Mouse (Mus musculus) inflammation-experienced regulatory T-cells, adult 6 months (primary cell): Measurements from ENCODE around the gene Spryd3. TPM values are rescaled to one million over a fixed set of nuclear protein-coding genes. Genes with fewer than 3 reads are reported as not detected.
"Not testable (repeated sequence)": the region's sequence is repeated elsewhere in the genome, so short reads cannot be mapped to it uniquely, and the experiment has no call there.

ENCODE experiments used
- ATAC-seq: one replicate; pipeline ENCODE4 v1.8.0; 2017
- polyA plus RNA-seq, 3 experiments: library from polyadenylated mRNA; unstranded; fragments of 100-300 nt; shearing (Covaris generic); gene quantifications; one replicate each; pipeline ENCODE4 v1.2.1; 2017

The Spryd3 gene
- polyA plus RNA-seq, 3 experiments from 2014 or later = 32.1 to 44.8 (median 33.6) TPM

GRCm38 (mm10) chr15:102099260-102099659 lies 36.8 kb downstream of the Spryd3 start:
- ATAC-seq = no peak

GRCm38 (mm10) chr15:102097991-102098555 lies 38.0 kb downstream of the Spryd3 start:
- no peak for ATAC-seq

- no peak for ATAC-seq
Observed at GRCm38 (mm10) chr15:102097147-102097915, 38.7 kb downstream of the Spryd3 start.

GRCm38 (mm10) chr15:102094988-102095387 lies 41.0 kb downstream of the Spryd3 start:
- ATAC-seq = no peak

- no peak for ATAC-seq
Observed at GRCm38 (mm10) chr15:102094157-102094556, 41.9 kb downstream of the Spryd3 start.

GRCm38 (mm10) chr15:102092222-102092621 lies 43.8 kb downstream of the Spryd3 start:
- no peak for ATAC-seq

GRCm38 (mm10) chr15:102091688-102092087 lies 44.3 kb downstream of the Spryd3 start:
- no peak for ATAC-seq

GRCm38 (mm10) chr15:102091063-102091679 lies 44.9 kb downstream of the Spryd3 start:
- ATAC-seq = no peak

GRCm38 (mm10) chr15:102089914-102090585 lies 46.0 kb downstream of the Spryd3 start:
- no peak for ATAC-seq

- no peak for ATAC-seq
Observed at GRCm38 (mm10) chr15:102083028-102083427, 53.0 kb downstream of the Spryd3 start.

- no peak for ATAC-seq
Observed at GRCm38 (mm10) chr15:102082148-102082547, 53.9 kb downstream of the Spryd3 start.

GRCm38 (mm10) chr15:102080429-102080828 lies 55.6 kb downstream of the Spryd3 start:
- ATAC-seq = no peak

- not testable (repeated sequence) for ATAC-seq
Observed at GRCm38 (mm10) chr15:102079924-102080323, 56.1 kb downstream of the Spryd3 start.

- ATAC-seq = no peak
Observed at GRCm38 (mm10) chr15:102079221-102079620, 56.8 kb downstream of the Spryd3 start.

- ATAC-seq = no peak
Observed at GRCm38 (mm10) chr15:102077111-102077677, 58.8 kb downstream of the Spryd3 start.

- no peak for ATAC-seq
Observed at GRCm38 (mm10) chr15:102074876-102075585, 61.0 kb downstream of the Spryd3 start.

GRCm38 (mm10) chr15:102074070-102074731 lies 61.8 kb downstream of the Spryd3 start:
- peak; percentile 15 for ATAC-seq

- peak; percentile 95 for ATAC-seq
Observed at GRCm38 (mm10) chr15:102073559-102074069, 62.4 kb downstream of the Spryd3 start, which contains the start of gene Eif4b. Eif4b (plus strand) TSS chr15:102073773.

GRCm38 (mm10) chr15:102072963-102073558 lies 63.0 kb downstream of the Spryd3 start:
- ATAC-seq = no peak
